Comparison of ENCODE assay signal across 7 mouse cellular contexts in the genomic region with DNA sequence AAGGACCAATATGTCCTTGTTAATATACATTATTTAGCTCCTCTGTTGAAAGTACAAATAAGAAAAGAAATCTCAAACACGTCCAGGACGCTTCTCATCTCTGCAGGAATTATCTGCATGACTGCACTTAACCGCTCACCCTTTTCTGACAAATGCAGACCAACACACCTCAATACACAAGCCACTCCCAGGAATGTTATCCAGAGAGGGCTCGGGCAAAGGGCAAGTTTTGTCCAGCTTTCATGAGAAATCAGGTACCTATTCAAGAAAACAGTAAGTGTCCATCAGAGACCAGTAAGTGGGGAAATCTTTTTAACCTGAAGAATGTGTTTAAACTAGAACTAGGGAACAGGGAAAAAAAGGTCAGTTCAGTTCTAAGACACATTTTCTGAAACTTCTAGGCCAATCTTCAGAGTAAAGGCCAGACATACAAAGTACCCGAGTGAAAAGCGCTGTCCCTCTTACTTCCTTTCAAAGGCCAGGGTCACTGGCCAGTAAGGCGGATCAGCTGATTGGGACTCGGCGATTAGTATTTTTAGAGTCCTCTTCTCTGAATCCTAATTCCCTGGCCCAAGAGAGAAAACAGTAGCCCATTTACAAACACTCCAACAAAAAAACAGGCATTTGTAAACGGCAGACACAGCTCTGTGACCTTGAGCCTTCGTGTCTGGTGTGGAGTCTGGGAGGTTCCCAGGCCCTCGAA. TPM values are rescaled to one million over a fixed set of nuclear protein-coding genes. Genes with fewer than 3 reads are reported as not detected.
DNase-seq lines count a peak whose midpoint lies in the region; ATAC-seq and TF ChIP-seq lines count a peak whose summit lies in the region.

No protein-coding gene starts in this region.

- H3K36me3 ChIP-seq in lung, postnatal 0 days (ENCODE audit: insufficient read depth, low read length), result no peaks in the 10 kb centered on the region
- peaks cover 19% of the 10 kb centered on the region for H3K36me3 ChIP-seq in forebrain, postnatal 0 days (ENCODE audit: insufficient read depth)
- peaks cover 16% of the 10 kb centered on the region for H3K36me3 ChIP-seq in limb, embryonic 12.5 days
- H3K36me3 ChIP-seq in stomach, embryonic 16.5 days (ENCODE audit: control insufficient read depth, insufficient read depth, low read length), result no peaks in the 10 kb centered on the region

- no peaks in the 10 kb centered on the region for H3K27me3 ChIP-seq in lung, postnatal 0 days (replicated peaks; ENCODE audit: insufficient read depth, low read length)
- H3K27me3 ChIP-seq in forebrain, postnatal 0 days (ENCODE audit: insufficient read depth, low read length), result no peaks in the 10 kb centered on the region
- peaks cover 5% of the 10 kb centered on the region; the same call in 1 of the 2 replicates for H3K27me3 ChIP-seq in limb, embryonic 12.5 days
- no peaks in the 10 kb centered on the region for H3K27me3 ChIP-seq in stomach, embryonic 16.5 days (ENCODE audit: control insufficient read depth, insufficient read depth, low read length)

- TF ChIP-seq CTCF in lung, postnatal 0 days (IDR thresholded peaks at IDR 0.05), result no peak
- no peak for TF ChIP-seq CTCF in forebrain, postnatal 0 days (IDR thresholded peaks at IDR 0.05; ENCODE audit: low read depth)

- peak overlapping the region; percentile 51 for H3K4me3 ChIP-seq in lung, postnatal 0 days (ENCODE audit: low read depth, low read length)
- H3K4me3 ChIP-seq in forebrain, postnatal 0 days (ENCODE audit: low read depth, low read length), result peak overlapping the region; percentile 68
- peak overlapping the region; percentile 94 for H3K4me3 ChIP-seq in limb, embryonic 12.5 days (replicated peaks)
- peak overlapping the region; percentile 63 for H3K4me3 ChIP-seq in stomach, embryonic 16.5 days (replicated peaks; ENCODE audit: low read length)

- H3K4me2 ChIP-seq in lung, postnatal 0 days (replicated peaks; ENCODE audit: low read depth, low read length), result peak overlapping the region; percentile 83
- H3K4me2 ChIP-seq in forebrain, postnatal 0 days (ENCODE audit: low read depth), result peak overlapping the region; percentile 72
- peak overlapping the region; percentile 84 for H3K4me2 ChIP-seq in limb, embryonic 12.5 days
- H3K4me2 ChIP-seq in stomach, embryonic 16.5 days (ENCODE audit: low read depth, low read length), result peak overlapping the region; percentile 73

- H3K9me3 ChIP-seq in lung, postnatal 0 days (ENCODE audit: low read length), result no peaks in the 10 kb centered on the region
- no peaks in the 10 kb centered on the region for H3K9me3 ChIP-seq in forebrain, postnatal 0 days (ENCODE audit: low read length)
- no peaks in the 10 kb centered on the region for H3K9me3 ChIP-seq in limb, embryonic 12.5 days
- H3K9me3 ChIP-seq in stomach, embryonic 16.5 days (replicated peaks; ENCODE audit: control insufficient read depth, low read length), result no peaks in the 10 kb centered on the region

- ATAC-seq in lung, postnatal 0 days, result no peak
- ATAC-seq in forebrain, postnatal 0 days, result peak; percentile 1; the same call in 1 of the 2 replicates
- ATAC-seq in limb, embryonic 12.5 days (ENCODE audit: insufficient number of reproducible peaks, insufficient read depth, low FRiP score, low TSS enrichment, low read depth), result no peak
- no peak for ATAC-seq in stomach, embryonic 16.5 days (ENCODE audit: insufficient read depth, low FRiP score)
- no peak for ATAC-seq in granulocyte monocyte progenitor cell, adult 5-6 weeks (replicated peaks; ENCODE audit: poor library complexity, severe bottlenecking)

- no peak for DNase-seq in lung, postnatal 0 days (ENCODE audit: low spot score)
- DNase-seq in lung, postnatal 14 days, result no peak
- no peak for DNase-seq in forebrain, postnatal 0 days
- DNase-seq in cerebellum, adult 9-10 months, result no peak

- H3K9ac ChIP-seq in lung, postnatal 0 days (replicated peaks; ENCODE audit: low read depth), result peak overlapping the region; percentile 43
- H3K9ac ChIP-seq in forebrain, postnatal 0 days, result peak overlapping the region; percentile 83
- peak overlapping the region; percentile 86 for H3K9ac ChIP-seq in limb, embryonic 12.5 days (replicated peaks)
- peak overlapping the region; percentile 76 for H3K9ac ChIP-seq in stomach, embryonic 16.5 days (ENCODE audit: low read length)

- H3K27ac ChIP-seq in lung, postnatal 0 days (ENCODE audit: low read length), result 0 out of 2 replicates have a peak overlapping the region, but pooled peaks have one; percentile 20
- H3K27ac ChIP-seq in forebrain, postnatal 0 days (ENCODE audit: low read depth, low read length), result 0 out of 2 replicates have a peak overlapping the region, but pooled peaks have one; percentile 9
- H3K27ac ChIP-seq in limb, embryonic 12.5 days, result 0 out of 2 replicates have a peak overlapping the region, but pooled peaks have one; percentile 59
- H3K27ac ChIP-seq in stomach, embryonic 16.5 days (ENCODE audit: low read length), result no peak overlapping the region

- WGBS in lung, postnatal 0 days, result 31% methylated on average over 12 of the region's 12 CpGs
- WGBS in forebrain, postnatal 0 days, result 9% methylated on average over 12 of the region's 12 CpGs
- 29% methylated on average over 12 of the region's 12 CpGs for WGBS in limb, embryonic 12.5 days
- 27% methylated on average over 12 of the region's 12 CpGs for WGBS in stomach, embryonic 16.5 days

- TF ChIP-seq EP300 in lung, postnatal 0 days (IDR thresholded peaks at IDR 0.05), result no peak

- peaks cover 6% of the 10 kb centered on the region; the same call in 1 of the 2 replicates for H3K4me1 ChIP-seq in lung, postnatal 0 days (ENCODE audit: insufficient read depth, low read depth, low read length)
- 0 out of 2 replicates have a peak, but pooled peaks cover 4% of the 10 kb centered on the region for H3K4me1 ChIP-seq in forebrain, postnatal 0 days (ENCODE audit: insufficient read depth)
- H3K4me1 ChIP-seq in limb, embryonic 12.5 days (replicated peaks), result peaks cover 6% of the 10 kb centered on the region; the same call in 1 of the 2 replicates
- H3K4me1 ChIP-seq in stomach, embryonic 16.5 days (ENCODE audit: control insufficient read depth, insufficient read depth, low read length), result peaks cover 7% of the 10 kb centered on the region

RNA-seq across cellular contexts. Expression of gene Tmem136, which starts 0.8 kb away (rescaled TPM):
- polyA plus RNA-seq in lung, postnatal 0 days (2015; fragmentation: Nextera tagmentation; extraction: Ambion mirVana), result 2.8 and 3.5 TPM in 2 replicates
- 6.0 and 6.2 TPM in 2 replicates for total RNA-seq in forebrain, postnatal 0 days (2014; rRNA removed)
- 6.8 and 7.5 TPM in 2 replicates for polyA plus RNA-seq in forebrain, postnatal 0 days (2015; fragmentation: Nextera tagmentation; extraction: Ambion mirVana)
- polyA plus RNA-seq in limb, embryonic 12.5 days (2016; fragmentation: Nextera tagmentation; extraction: Ambion mirVana), result 8.9 and 11.8 TPM in 2 replicates
- 4.0 and 4.5 TPM in 2 replicates for polyA plus RNA-seq in stomach, embryonic 16.5 days (2015; fragmentation: Nextera tagmentation; extraction: Ambion mirVana)
- not detected in 2 replicates for total RNA-seq in granulocyte monocyte progenitor cell, adult 5-6 weeks (2014; fragmentation: Nextera tagmentation)
- not detected in 2 replicates for total RNA-seq in granulocyte monocyte progenitor cell, adult 5-6 weeks (2017)

RNA-seq across cellular contexts. Expression of gene Arhgef12, which starts 8.5 kb away (rescaled TPM):
- 13.9 and 17.2 TPM in 2 replicates for polyA plus RNA-seq in lung, postnatal 0 days (2015; fragmentation: Nextera tagmentation; extraction: Ambion mirVana)
- total RNA-seq in forebrain, postnatal 0 days (2014; rRNA removed), result 91.7 and 98.7 TPM in 2 replicates
- polyA plus RNA-seq in forebrain, postnatal 0 days (2015; fragmentation: Nextera tagmentation; extraction: Ambion mirVana), result 6.5 and 12.2 TPM in 2 replicates
- 14.8 and 16.9 TPM in 2 replicates for polyA plus RNA-seq in limb, embryonic 12.5 days (2016; fragmentation: Nextera tagmentation; extraction: Ambion mirVana)
- polyA plus RNA-seq in stomach, embryonic 16.5 days (2015; fragmentation: Nextera tagmentation; extraction: Ambion mirVana), result 10.6 and 11.2 TPM in 2 replicates
- total RNA-seq in granulocyte monocyte progenitor cell, adult 5-6 weeks (2014; fragmentation: Nextera tagmentation), result 0.06 and 0.28 TPM in 2 replicates
- 0.39 and 0.62 TPM in 2 replicates for total RNA-seq in granulocyte monocyte progenitor cell, adult 5-6 weeks (2017)
